11 mouse cellular contexts compared by ENCODE assay signal in genomic region chr5:36135874-36136542, GRCm38 (mm10).
DNase-seq lines count a peak whose midpoint lies in the region; ATAC-seq and TF ChIP-seq lines count a peak whose summit lies in the region.
"Had no signal": no experiment of that assay in that cellular context is flagged by ENCODE, and none has a peak within 500 bp of the region (broad histone marks: within the 10 kb centered on the region; RNA-seq: fewer than 3 reads in every experiment).

No protein-coding gene starts in this region.

- H3K4me1 ChIP-seq in hindbrain, embryonic 12.5 days = peaks cover under 1% of the 10 kb centered on the region; the same call in 1 of the 2 replicates
- H3K4me1 ChIP-seq in hindbrain, embryonic 11.5 days (replicated peaks; ENCODE audit: control insufficient read depth, insufficient read depth, low read length) = no peaks in the 10 kb centered on the region
- H3K4me1 ChIP-seq in stomach, postnatal 0 days (replicated peaks; ENCODE audit: control insufficient read depth, insufficient read depth) = no peaks in the 10 kb centered on the region

- H3K27me3 ChIP-seq in hindbrain, embryonic 12.5 days = no peaks in the 10 kb centered on the region
- H3K27me3 ChIP-seq in hindbrain, embryonic 11.5 days (ENCODE audit: control insufficient read depth, insufficient read depth, low read length) = no peaks in the 10 kb centered on the region
- H3K27me3 ChIP-seq in stomach, postnatal 0 days (ENCODE audit: control insufficient read depth, insufficient read depth, low read length) = no peaks in the 10 kb centered on the region

- TF ChIP-seq EP300 in stomach, postnatal 0 days (optimal IDR thresholded peaks at IDR 0.05) = no peak

- peak; percentile 45 for TF ChIP-seq CTCF in stomach, postnatal 0 days (IDR thresholded peaks at IDR 0.05; ENCODE audit: low read depth)

- no peak overlapping the region for H3K9ac ChIP-seq in hindbrain, embryonic 12.5 days
- H3K9ac ChIP-seq in hindbrain, embryonic 11.5 days (ENCODE audit: low read depth, low read length) = no peak overlapping the region
- no peak overlapping the region for H3K9ac ChIP-seq in stomach, postnatal 0 days (ENCODE audit: low read length)
- H3K9ac ChIP-seq: forebrain, embryonic 13.5 days had no signal

- no peak overlapping the region for H3K27ac ChIP-seq in hindbrain, embryonic 12.5 days
- no peak overlapping the region for H3K27ac ChIP-seq in hindbrain, embryonic 11.5 days (ENCODE audit: low read depth, low read length)
- no peak overlapping the region for H3K27ac ChIP-seq in stomach, postnatal 0 days (replicated peaks)
- H3K27ac ChIP-seq: forebrain, embryonic 13.5 days had no signal

- 84% methylated on average over 3 of the region's 3 CpGs for WGBS in hindbrain, embryonic 12.5 days
- WGBS in hindbrain, embryonic 11.5 days = 87% methylated on average over 3 of the region's 3 CpGs
- WGBS in stomach, postnatal 0 days = 67% methylated on average over 3 of the region's 3 CpGs

- H3K4me2 ChIP-seq in hindbrain, embryonic 12.5 days (replicated peaks) = no peak overlapping the region
- no peak overlapping the region for H3K4me2 ChIP-seq in hindbrain, embryonic 11.5 days (replicated peaks; ENCODE audit: low read depth, low read length)
- no peak overlapping the region for H3K4me2 ChIP-seq in stomach, postnatal 0 days (replicated peaks; ENCODE audit: low read depth)
- H3K4me2 ChIP-seq: forebrain, embryonic 13.5 days had no signal

- no peak overlapping the region for H3K4me3 ChIP-seq in hindbrain, embryonic 12.5 days
- no peak overlapping the region for H3K4me3 ChIP-seq in hindbrain, embryonic 11.5 days (ENCODE audit: low read depth, low read length)
- H3K4me3 ChIP-seq in stomach, postnatal 0 days (ENCODE audit: low read depth, low read length) = no peak overlapping the region
- H3K4me3 ChIP-seq: forebrain, embryonic 13.5 days had no signal

- H3K36me3 ChIP-seq in hindbrain, embryonic 12.5 days = no peaks in the 10 kb centered on the region
- no peaks in the 10 kb centered on the region for H3K36me3 ChIP-seq in hindbrain, embryonic 11.5 days (ENCODE audit: control insufficient read depth, insufficient read depth, low read length)
- H3K36me3 ChIP-seq in stomach, postnatal 0 days (ENCODE audit: control insufficient read depth, insufficient read depth, low read length) = no peaks in the 10 kb centered on the region

- DNase-seq in hindbrain, embryonic 11.5 days (ENCODE audit: low spot score) = no peak
- peak; percentile 28 for DNase-seq in thymus, postnatal 4 days
- no peak for DNase-seq in thymus, postnatal 36 days
- peak; percentile 10 for DNase-seq in induced T-regulatory cell, adult 2 months (ENCODE audit: low read depth)
- DNase-seq in stomach, postnatal 0 days (ENCODE audit: low spot score) = no peak
- DNase-seq in gastrocnemius, postnatal 4 days (ENCODE audit: low spot score in 2 of 2) = no peak
- no peak for DNase-seq in thymus, postnatal 0 days (ENCODE audit: low spot score)
- DNase-seq: embryo, embryonic 11 days; left cerebral cortex, postnatal 4 days had no signal

- ATAC-seq in hindbrain, embryonic 12.5 days (ENCODE audit: low FRiP score) = peak; percentile 51
- no peak for ATAC-seq in hindbrain, embryonic 11.5 days (ENCODE audit: low FRiP score)
- peak; percentile 35; the same call in 1 of the 2 replicates for ATAC-seq in stomach, postnatal 0 days (ENCODE audit: low FRiP score, low TSS enrichment)
- ATAC-seq: forebrain, embryonic 13.5 days had no signal

- no peaks in the 10 kb centered on the region for H3K9me3 ChIP-seq in hindbrain, embryonic 12.5 days (replicated peaks)
- no peaks in the 10 kb centered on the region for H3K9me3 ChIP-seq in hindbrain, embryonic 11.5 days (ENCODE audit: control insufficient read depth, low read length)
- H3K9me3 ChIP-seq in stomach, postnatal 0 days (ENCODE audit: control insufficient read depth, low read length) = no peaks in the 10 kb centered on the region
- H3K9me3 ChIP-seq: forebrain, embryonic 13.5 days had no signal

Comparison
In these comparisons a context has a peak if more than half of its experiments do, and no peak if none do; other contexts are left out.
1. DNase-seq: peak in thymus, postnatal 4 days (single experiment) and induced T-regulatory cell, adult 2 months (single experiment); none in hindbrain, embryonic 11.5 days (single experiment), thymus, postnatal 36 days (0 of 2), stomach, postnatal 0 days (single experiment), gastrocnemius, postnatal 4 days (0 of 2) and thymus, postnatal 0 days (single experiment).